Mouse (Mus musculus): Measurements from ENCODE around the gene Ttll4.

- peak; percentile 49; the same call in 1 of the 2 replicates for TF ChIP-seq CTCF (IDR thresholded peaks at IDR 0.05; ENCODE audit: low read depth, low read length)
- TF ChIP-seq POLR2A (IDR thresholded peaks at IDR 0.05; ENCODE audit: borderline replicate concordance, low read depth, low read length), result no peak
Observed at GRCm38 (mm10) chr1:74748643-74749271, 87.2 kb downstream of the Ttll4 start, which contains the start of gene Prkag3.

Measured in bone marrow macrophage, adult 2 months (primary cell).